Mouse (Mus musculus): Measurements from ENCODE around the gene Enam.

The Enam gene

DNA sequence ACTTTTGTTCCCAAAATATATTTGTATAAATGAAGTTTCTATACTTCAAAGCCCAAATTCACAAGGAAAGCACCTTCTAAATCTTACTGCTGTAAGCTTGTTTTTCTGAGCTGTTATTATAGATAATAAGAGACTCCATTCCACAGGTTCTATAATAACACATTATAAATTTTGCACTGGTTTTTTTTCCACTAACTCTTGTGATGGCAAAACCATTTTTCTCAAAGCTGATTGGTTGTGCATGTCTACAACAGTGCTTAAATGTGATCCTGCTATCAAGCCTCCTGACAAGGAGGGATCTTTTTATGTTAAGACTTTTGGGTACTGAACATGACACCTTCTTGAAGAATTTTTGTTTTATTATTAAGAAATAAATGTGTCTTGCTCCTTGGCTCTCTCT is at the start of gene Enam:
Enam (plus strand) TSS at position 301 of the 400 bp plus-strand sequence.

GRCm38 (mm10) chr5:88455691-88456090 is 32.1 kb upstream of the Enam start, which contains the start of gene Ambn:
Ambn (plus strand) TSS chr5:88455991.
- WGBS: 83% methylated on average over 3 of the region's 3 CpGs

GRCm38 (mm10) chr5:88467471-88467870 is 20.3 kb upstream of the Enam start:
- 92% methylated on average over 2 of the region's 2 CpGs for WGBS

DNA sequence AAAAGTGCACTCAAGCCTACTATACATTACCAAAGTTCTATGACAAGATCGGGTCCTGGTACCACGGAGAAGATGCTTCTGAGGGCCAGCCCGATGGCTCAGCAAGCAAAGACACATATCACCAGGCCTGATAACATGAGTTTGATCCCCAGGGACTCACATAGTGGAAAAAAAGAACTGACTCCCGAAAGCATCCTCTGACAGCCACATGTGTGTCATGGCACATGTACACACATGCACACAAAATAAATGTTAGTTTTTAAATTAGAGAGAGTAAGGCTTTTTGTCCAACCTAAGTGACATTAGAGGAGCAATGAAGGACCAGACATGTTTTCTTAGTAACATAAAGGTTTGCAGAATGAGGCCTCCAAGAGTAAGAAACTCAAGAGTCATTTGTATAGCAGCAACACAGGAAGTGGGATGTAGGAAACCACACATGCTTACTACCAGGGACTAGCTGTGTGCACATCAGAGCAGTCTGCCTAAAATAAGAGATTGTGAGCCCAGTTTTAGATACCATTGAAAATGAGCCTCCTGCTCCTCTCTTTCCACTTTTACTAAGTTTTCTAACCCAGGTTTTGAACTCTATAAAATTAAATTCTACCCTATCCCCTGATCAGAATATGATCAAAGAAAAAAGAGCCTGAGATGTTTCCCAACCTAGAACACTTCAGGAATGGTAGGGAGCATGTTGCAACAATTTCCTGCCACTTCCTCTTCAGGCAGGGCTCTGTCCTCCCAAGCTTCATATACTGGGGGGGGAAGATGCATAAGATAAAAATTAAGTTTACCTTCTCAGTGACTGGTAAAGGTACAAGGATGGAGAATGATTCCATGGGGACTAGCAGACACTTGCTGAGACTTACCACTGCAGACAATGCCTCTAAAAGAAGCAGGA is 18.7 kb upstream of the Enam start:
- 93% methylated on average over 4 of the region's 4 CpGs for WGBS

DNA sequence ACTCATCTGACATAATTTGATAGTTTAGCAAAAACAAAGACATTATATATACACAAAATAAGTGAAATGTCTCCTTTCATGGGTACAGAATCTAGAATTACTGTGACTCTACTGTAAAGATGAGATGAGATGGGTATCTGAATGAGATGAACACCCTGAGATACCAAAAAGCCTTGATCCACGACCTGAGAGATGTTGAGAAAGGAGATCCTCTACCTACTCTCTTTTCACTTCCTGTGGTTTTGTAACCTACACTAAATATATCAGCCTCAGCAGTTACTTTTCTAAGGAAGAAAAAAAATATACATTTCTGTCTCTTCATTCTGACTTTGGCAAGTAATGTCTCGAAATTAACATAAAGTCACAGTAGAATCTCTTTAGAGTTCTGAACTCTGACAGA is 1.2 kb downstream of the Enam start:
- WGBS: 48% methylated on average over 2 of the region's 2 CpGs

GRCm38 (mm10) chr5:88491111-88491510 is 3.3 kb downstream of the Enam start:
- WGBS: 59% methylated on average over 5 of the region's 5 CpGs

DNA sequence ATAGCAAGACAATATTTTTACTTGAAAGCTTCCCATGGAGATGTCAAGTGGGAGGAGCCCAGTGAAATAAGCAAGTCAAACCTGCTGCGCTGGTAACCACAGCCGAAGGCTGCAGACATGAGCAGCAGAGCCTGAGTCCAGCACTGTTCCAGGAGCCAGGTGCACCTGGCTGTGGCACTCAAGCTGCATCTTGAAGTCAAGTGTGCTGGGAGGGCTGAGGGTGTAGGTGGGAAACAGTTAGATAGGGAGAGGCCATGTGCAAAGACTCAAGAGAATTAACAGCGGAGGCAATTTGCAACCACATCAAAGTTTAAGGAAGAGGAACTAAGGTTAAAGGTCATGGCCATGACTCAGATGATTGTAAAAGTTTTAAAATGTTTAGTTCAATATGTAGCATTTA is 12.0 kb downstream of the Enam start:
- WGBS: 93% methylated on average over 3 of the region's 3 CpGs

DNA sequence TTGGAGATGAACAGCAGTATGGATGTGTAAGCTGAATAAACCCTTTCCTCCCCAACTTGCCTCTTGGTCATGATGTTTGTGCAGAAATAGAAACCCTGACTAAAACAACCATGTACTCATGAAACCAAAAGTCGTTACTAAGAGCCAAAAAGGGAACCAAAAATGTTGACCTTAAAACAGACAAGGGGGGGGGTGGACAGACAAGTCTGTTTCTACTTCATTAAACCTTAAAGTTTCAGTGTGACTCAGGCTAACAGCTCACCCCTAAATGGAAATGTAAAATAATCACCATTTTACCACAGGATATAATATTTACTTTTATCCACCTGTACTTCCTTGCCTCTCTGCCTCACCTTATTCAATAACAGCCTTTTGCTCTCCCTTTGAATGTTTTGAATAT is 20.8 kb downstream of the Enam start:
- 52% methylated on average over 1 of the region's 1 CpGs for WGBS

- 89% methylated on average over 1 of the region's 1 CpGs for WGBS
These were observed 21.2 kb downstream of the Enam start for GRCm38 (mm10) chr5:88508990-88509389.

- WGBS: 1% methylated on average over 2 of the region's 2 CpGs
These were observed 31.5 kb downstream of the Enam start for GRCm38 (mm10) chr5:88519232-88519631.

DNA sequence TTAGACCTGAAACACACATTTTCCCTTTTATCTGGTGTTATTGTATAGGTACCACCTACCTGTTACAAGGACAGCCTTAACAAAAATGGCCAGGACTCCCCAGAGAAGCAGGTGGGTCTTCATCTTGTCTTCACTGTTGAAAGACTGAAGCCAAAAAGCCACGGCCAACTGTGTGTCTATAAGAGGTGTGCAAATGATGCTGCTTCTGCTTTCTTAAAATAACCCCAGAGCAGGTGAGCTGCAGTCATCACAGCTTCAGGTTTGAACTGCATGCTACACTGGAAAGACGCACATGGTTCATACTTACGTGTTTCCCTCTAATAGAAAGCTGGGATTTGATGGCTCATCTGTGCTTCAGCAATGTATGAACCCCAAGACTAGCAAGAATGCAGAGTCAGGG is 39.9 kb downstream of the Enam start, which contains the start of gene Jchain:
Jchain (minus strand) TSS at position 235 of the 400 bp plus-strand sequence.
- WGBS: 90% methylated on average over 3 of the region's 3 CpGs

DNA sequence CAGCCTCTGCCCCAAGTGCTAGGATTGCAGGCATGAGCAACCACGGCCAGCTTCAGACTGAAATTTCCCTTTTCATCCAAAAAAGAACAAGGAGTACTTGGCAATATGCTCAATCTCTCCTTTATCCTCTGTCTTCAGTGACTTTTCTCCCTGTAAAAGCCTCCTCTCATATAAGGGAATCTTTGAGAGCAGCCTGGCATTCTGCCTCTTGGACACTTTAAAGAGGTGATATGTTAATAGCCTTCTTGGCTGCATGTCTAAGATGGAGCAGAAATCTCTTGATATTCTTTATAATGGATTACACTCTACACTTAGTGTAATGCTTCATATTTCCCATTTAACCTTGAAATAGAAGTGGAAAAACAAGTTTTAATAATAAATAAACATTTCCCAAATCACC is 43.1 kb downstream of the Enam start:
- 53% methylated on average over 1 of the region's 1 CpGs for WGBS

GRCm38 (mm10) chr5:88534697-88535096 is 46.9 kb downstream of the Enam start:
- WGBS: 69% methylated on average over 3 of the region's 3 CpGs

GRCm38 (mm10) chr5:88542651-88543282 is 55.0 kb downstream of the Enam start:
- 50% methylated on average over 5 of the region's 5 CpGs for WGBS

GRCm38 (mm10) chr5:88544411-88544810 is 56.6 kb downstream of the Enam start:
- WGBS: 78% methylated on average over 1 of the region's 1 CpGs

DNA sequence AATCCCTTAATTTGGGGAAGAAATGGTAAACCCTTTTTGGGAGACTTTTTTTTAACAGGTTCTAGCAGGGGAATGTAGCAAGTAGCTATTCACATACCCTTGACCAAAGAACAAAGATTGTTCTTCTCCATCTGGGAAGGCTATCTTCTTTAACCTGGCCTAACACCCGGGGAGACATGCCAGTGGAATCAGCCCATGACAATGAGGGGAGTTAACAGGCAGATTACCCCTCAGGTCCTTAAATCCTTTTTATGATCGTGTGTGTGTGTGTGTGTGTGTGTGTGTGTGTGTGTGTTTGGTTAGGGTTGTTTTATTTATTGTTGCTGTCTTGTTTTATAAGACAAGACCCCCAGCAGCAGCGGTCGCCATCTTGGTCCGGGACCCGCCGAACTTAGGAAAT is 57.8 kb downstream of the Enam start:
- WGBS: 79% methylated on average over 7 of the region's 7 CpGs

DNA sequence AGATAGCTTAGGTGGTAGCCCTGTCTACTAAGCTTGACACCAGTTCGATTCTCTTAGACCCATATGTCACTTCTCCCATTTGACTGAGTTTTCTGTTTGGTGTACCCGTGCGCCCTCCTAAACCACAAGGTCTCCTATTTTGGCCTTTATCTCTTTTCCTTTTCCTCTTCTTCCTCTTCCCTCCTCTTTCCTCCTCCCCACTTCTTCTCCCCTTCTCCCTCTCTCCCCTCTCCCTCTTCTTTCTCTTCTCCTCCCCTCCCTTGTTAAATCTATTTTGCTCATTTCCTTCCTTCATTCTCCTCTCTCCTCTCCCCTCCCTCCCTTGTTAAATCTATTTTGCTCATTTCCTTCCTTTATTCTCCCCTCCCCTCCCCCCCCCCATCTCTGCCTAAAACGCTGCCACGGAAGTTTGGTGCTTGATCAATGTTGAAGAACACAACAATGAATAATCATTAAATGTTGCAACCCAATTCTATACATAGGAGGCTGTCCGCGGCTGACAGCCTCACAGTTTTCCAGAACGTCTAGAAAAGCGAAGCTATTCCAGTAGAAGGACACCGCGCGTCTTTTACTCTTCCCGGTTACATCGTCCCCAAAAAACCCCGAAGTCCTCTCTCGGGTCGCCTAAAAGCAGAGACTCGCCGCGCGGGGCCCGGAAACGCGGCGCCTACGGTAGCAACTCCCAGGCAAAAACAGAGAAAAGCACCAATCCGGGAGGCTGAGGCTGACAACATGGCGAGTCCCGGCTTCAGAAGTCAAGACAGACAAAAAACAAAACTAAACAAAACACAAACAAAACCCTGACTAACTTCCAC is 65.7 kb downstream of the Enam start:
- 6% methylated on average over 29 of the region's 29 CpGs for WGBS

- under 1% methylated on average over 76 of the region's 76 CpGs for WGBS
These were observed 66.5 kb downstream of the Enam start, which contains the start of gene Utp3 for GRCm38 (mm10) chr5:88554086-88554886. Utp3 (plus strand) TSS chr5:88554462.
